Mouse (Mus musculus): ENCODE results near the gene Cabin1. TPM values are rescaled to one million over a fixed set of nuclear protein-coding genes. Genes with fewer than 3 reads are reported as not detected.

The Cabin1 gene
- polyA plus RNA-seq, 1 experiment from 2014 or later = 37.7 TPM

- ATAC-seq (ENCODE audit: low FRiP score, low TSS enrichment) = no peak
Measured at GRCm38 (mm10) chr10:75680574-75681001, 83.6 kb downstream of the Cabin1 start.

GRCm38 (mm10) chr10:75679204-75679603 lies 84.9 kb downstream of the Cabin1 start:
- H3K27ac ChIP-seq (ENCODE audit: low read depth, low read length) = no peak overlapping the region
- peaks cover 30% of the 10 kb centered on the region for H3K36me3 ChIP-seq (ENCODE audit: control insufficient read depth, insufficient read depth, low read length)
- H3K9me3 ChIP-seq (ENCODE audit: control insufficient read depth, low read length) = no peaks in the 10 kb centered on the region
- no peaks in the 10 kb centered on the region for H3K4me1 ChIP-seq (ENCODE audit: control insufficient read depth, insufficient read depth, low read length)
- 89% methylated on average over 6 of the region's 6 CpGs for WGBS
- H3K27me3 ChIP-seq (ENCODE audit: control insufficient read depth, insufficient read depth, low read length) = no peaks in the 10 kb centered on the region
- H3K9ac ChIP-seq (ENCODE audit: low read depth, low read length) = no peak overlapping the region
- ATAC-seq (ENCODE audit: low FRiP score, low TSS enrichment) = no peak
- no peak overlapping the region for H3K4me2 ChIP-seq (replicated peaks; ENCODE audit: low read depth, low read length)
- no peak overlapping the region for H3K4me3 ChIP-seq (ENCODE audit: low read length)

More at GRCm38 (mm10) chr10:75680574-75681001, 83.6 kb downstream of the Cabin1 start:
- 92% methylated on average over 10 of the region's 10 CpGs for WGBS
- Histone ChIP-seq H3K4me3 (ENCODE audit: low read length) (no peak overlapping the region), H3K27ac (ENCODE audit: low read depth, low read length) (no peak overlapping the region), H3K9ac (ENCODE audit: low read depth, low read length) (no peak overlapping the region), H3K4me1 (ENCODE audit: control insufficient read depth, insufficient read depth, low read length) (no peaks in the 10 kb centered on the region), H3K36me3 (ENCODE audit: control insufficient read depth, insufficient read depth, low read length) (peaks cover 28% of the 10 kb centered on the region), H3K4me2 (replicated peaks; ENCODE audit: low read depth, low read length) (no peak overlapping the region), H3K27me3 (ENCODE audit: control insufficient read depth, insufficient read depth, low read length) (no peaks in the 10 kb centered on the region), H3K9me3 (ENCODE audit: control insufficient read depth, low read length) (no peaks in the 10 kb centered on the region)

- no peak for ATAC-seq (ENCODE audit: low FRiP score, low TSS enrichment)
- no peaks in the 10 kb centered on the region for H3K4me1 ChIP-seq (ENCODE audit: control insufficient read depth, insufficient read depth, low read length)
- H3K36me3 ChIP-seq (ENCODE audit: control insufficient read depth, insufficient read depth, low read length) = peaks cover 21% of the 10 kb centered on the region
- no peaks in the 10 kb centered on the region for H3K9me3 ChIP-seq (ENCODE audit: control insufficient read depth, low read length)
- no peak overlapping the region for H3K4me3 ChIP-seq (ENCODE audit: low read length)
- no peaks in the 10 kb centered on the region for H3K27me3 ChIP-seq (ENCODE audit: control insufficient read depth, insufficient read depth, low read length)
- H3K9ac ChIP-seq (ENCODE audit: low read depth, low read length) = no peak overlapping the region
- H3K27ac ChIP-seq (ENCODE audit: low read depth, low read length) = no peak overlapping the region
- no peak overlapping the region for H3K4me2 ChIP-seq (replicated peaks; ENCODE audit: low read depth, low read length)
- WGBS = 76% methylated on average over 5 of the region's 5 CpGs
Measured at GRCm38 (mm10) chr10:75677989-75678388, 86.2 kb downstream of the Cabin1 start.

GRCm38 (mm10) chr10:75677571-75677970 lies 86.6 kb downstream of the Cabin1 start:
- H3K4me2 ChIP-seq (replicated peaks; ENCODE audit: low read depth, low read length) = no peak overlapping the region
- WGBS = 84% methylated on average over 2 of the region's 2 CpGs
- H3K4me3 ChIP-seq (ENCODE audit: low read length) = no peak overlapping the region
- H3K4me1 ChIP-seq (ENCODE audit: control insufficient read depth, insufficient read depth, low read length) = no peaks in the 10 kb centered on the region
- H3K27ac ChIP-seq (ENCODE audit: low read depth, low read length) = no peak overlapping the region; the same call in 1 of the 2 replicates
- no peaks in the 10 kb centered on the region for H3K9me3 ChIP-seq (ENCODE audit: control insufficient read depth, low read length)
- H3K36me3 ChIP-seq (ENCODE audit: control insufficient read depth, insufficient read depth, low read length) = peaks cover 17% of the 10 kb centered on the region
- no peaks in the 10 kb centered on the region for H3K27me3 ChIP-seq (ENCODE audit: control insufficient read depth, insufficient read depth, low read length)
- no peak overlapping the region for H3K9ac ChIP-seq (ENCODE audit: low read depth, low read length)
- no peak for ATAC-seq (ENCODE audit: low FRiP score, low TSS enrichment)

GRCm38 (mm10) chr10:75676819-75677565 lies 87.1 kb downstream of the Cabin1 start:
- no peak overlapping the region for H3K9ac ChIP-seq (ENCODE audit: low read depth, low read length)
- H3K4me3 ChIP-seq (ENCODE audit: low read length) = no peak overlapping the region
- H3K4me2 ChIP-seq (replicated peaks; ENCODE audit: low read depth, low read length) = no peak overlapping the region
- no peaks in the 10 kb centered on the region for H3K4me1 ChIP-seq (ENCODE audit: control insufficient read depth, insufficient read depth, low read length)
- H3K36me3 ChIP-seq (ENCODE audit: control insufficient read depth, insufficient read depth, low read length) = peaks cover 17% of the 10 kb centered on the region
- H3K9me3 ChIP-seq (ENCODE audit: control insufficient read depth, low read length) = no peaks in the 10 kb centered on the region
- 83% methylated on average over 7 of the region's 7 CpGs for WGBS
- ATAC-seq (ENCODE audit: low FRiP score, low TSS enrichment) = no peak
- H3K27me3 ChIP-seq (ENCODE audit: control insufficient read depth, insufficient read depth, low read length) = no peaks in the 10 kb centered on the region
- H3K27ac ChIP-seq (ENCODE audit: low read depth, low read length) = peak overlapping the region; percentile 42; the same call in 1 of the 2 replicates

- Histone ChIP-seq H3K36me3 (ENCODE audit: control insufficient read depth, insufficient read depth, low read length) (peaks cover 17% of the 10 kb centered on the region), H3K27ac (ENCODE audit: low read depth, low read length) (no peak overlapping the region), H3K4me2 (replicated peaks; ENCODE audit: low read depth, low read length) (no peak overlapping the region), H3K9ac (ENCODE audit: low read depth, low read length) (no peak overlapping the region), H3K4me3 (ENCODE audit: low read length) (no peak overlapping the region), H3K27me3 (ENCODE audit: control insufficient read depth, insufficient read depth, low read length) (no peaks in the 10 kb centered on the region), H3K9me3 (ENCODE audit: control insufficient read depth, low read length) (no peaks in the 10 kb centered on the region), H3K4me1 (ENCODE audit: control insufficient read depth, insufficient read depth, low read length) (no peaks in the 10 kb centered on the region)
- WGBS = 85% methylated on average over 2 of the region's 2 CpGs
- no peak for ATAC-seq (ENCODE audit: low FRiP score, low TSS enrichment)
Measured at GRCm38 (mm10) chr10:75676286-75676685, 87.9 kb downstream of the Cabin1 start.

DNA sequence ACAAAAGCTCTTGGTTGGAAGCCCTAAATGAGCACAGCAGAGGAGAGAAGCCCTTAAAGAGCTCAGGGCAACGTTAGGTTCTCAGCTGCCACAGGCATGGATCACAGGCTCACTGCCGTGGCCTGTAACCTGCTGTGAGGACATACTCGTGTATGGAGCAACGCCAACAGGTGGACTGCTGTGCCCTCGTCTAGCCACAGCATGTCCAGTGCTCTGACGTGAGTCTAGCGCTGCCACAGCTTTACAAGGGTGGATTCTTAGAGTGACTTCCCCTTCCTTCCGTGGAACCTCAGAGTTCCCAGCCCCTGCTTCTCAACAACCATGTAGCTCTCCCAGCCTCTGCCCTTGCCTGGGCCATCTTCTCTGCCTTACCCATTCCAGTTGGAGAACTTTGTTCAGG lies 88.5 kb downstream of the Cabin1 start:
- 89% methylated on average over 8 of the region's 8 CpGs for WGBS

DNA sequence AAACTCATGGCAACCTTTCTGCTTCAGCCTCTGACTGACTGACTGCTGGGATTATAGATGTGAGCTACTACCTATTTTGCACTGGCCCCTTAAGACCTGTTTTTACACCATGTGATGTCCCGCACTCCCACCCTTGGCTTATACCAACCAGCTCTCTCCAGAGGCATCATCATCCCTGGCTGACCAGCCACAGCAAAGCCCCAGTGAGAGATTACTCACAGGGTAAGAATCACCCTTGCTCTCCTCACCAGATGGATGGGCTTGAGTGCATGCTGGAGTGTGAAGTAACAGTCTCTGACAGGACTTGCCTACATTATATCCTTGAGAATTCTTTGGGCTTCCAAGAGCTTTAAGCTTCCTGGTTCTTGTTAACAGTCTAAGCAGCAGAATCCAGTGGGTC lies 94.2 kb downstream of the Cabin1 start:
- 92% methylated on average over 1 of the region's 1 CpGs for WGBS
- Histone ChIP-seq H3K4me2 (replicated peaks; ENCODE audit: low read depth, low read length) (no peak overlapping the region), H3K36me3 (ENCODE audit: control insufficient read depth, insufficient read depth, low read length) (no peaks in the 10 kb centered on the region), H3K4me3 (ENCODE audit: low read length) (no peak overlapping the region), H3K9ac (ENCODE audit: low read depth, low read length) (no peak overlapping the region), H3K27ac (ENCODE audit: low read depth, low read length) (no peak overlapping the region), H3K4me1 (ENCODE audit: control insufficient read depth, insufficient read depth, low read length) (peaks cover 6% of the 10 kb centered on the region; the same call in 1 of the 2 replicates), H3K9me3 (ENCODE audit: control insufficient read depth, low read length) (no peaks in the 10 kb centered on the region), H3K27me3 (ENCODE audit: control insufficient read depth, insufficient read depth, low read length) (no peaks in the 10 kb centered on the region)
- ATAC-seq (ENCODE audit: low FRiP score, low TSS enrichment) = no peak

More for the DNA sequence above, 88.5 kb downstream of the Cabin1 start:
- no peaks in the 10 kb centered on the region for H3K9me3 ChIP-seq (ENCODE audit: control insufficient read depth, low read length)
- H3K36me3 ChIP-seq (ENCODE audit: control insufficient read depth, insufficient read depth, low read length) = peaks cover 17% of the 10 kb centered on the region
- H3K4me1 ChIP-seq (ENCODE audit: control insufficient read depth, insufficient read depth, low read length) = no peaks in the 10 kb centered on the region
- no peak for ATAC-seq (ENCODE audit: low FRiP score, low TSS enrichment)
- H3K27ac ChIP-seq (ENCODE audit: low read depth, low read length) = no peak overlapping the region
- H3K9ac ChIP-seq (ENCODE audit: low read depth, low read length) = no peak overlapping the region
- H3K4me2 ChIP-seq (replicated peaks; ENCODE audit: low read depth, low read length) = no peak overlapping the region
- H3K4me3 ChIP-seq (ENCODE audit: low read length) = no peak overlapping the region
- no peaks in the 10 kb centered on the region for H3K27me3 ChIP-seq (ENCODE audit: control insufficient read depth, insufficient read depth, low read length)

DNA sequence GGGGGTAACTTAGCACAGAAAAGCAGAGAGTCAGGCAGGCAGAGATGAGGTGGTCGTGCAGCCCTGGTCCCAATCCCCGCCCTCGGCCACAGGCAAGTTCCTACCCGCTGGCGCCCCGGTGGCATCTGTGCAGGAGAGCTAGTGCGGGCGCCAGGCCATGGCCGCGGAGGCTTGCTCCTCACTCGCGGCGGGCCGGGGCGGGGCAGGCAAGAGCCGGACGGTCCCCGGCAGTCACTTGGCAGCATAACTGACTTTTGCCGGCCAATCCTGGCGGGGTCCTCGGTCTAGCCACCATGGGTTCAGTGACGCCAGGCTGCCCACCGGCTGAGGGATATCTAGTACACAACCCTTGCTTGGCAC lies 96.2 kb downstream of the Cabin1 start:
- peak; percentile 83 for ATAC-seq (ENCODE audit: low FRiP score, low TSS enrichment)
- 1% methylated on average over 21 of the region's 23 CpGs for WGBS
- peak overlapping the region; percentile 100 for H3K4me2 ChIP-seq (replicated peaks; ENCODE audit: low read depth, low read length)
- peak overlapping the region; percentile 78 for H3K4me3 ChIP-seq (ENCODE audit: low read length)
- peaks cover 6% of the 10 kb centered on the region; the same call in 1 of the 2 replicates for H3K4me1 ChIP-seq (ENCODE audit: control insufficient read depth, insufficient read depth, low read length)
- H3K9ac ChIP-seq (ENCODE audit: low read depth, low read length) = peak overlapping the region; percentile 75
- H3K9me3 ChIP-seq (ENCODE audit: control insufficient read depth, low read length) = no peaks in the 10 kb centered on the region
- 0 out of 2 replicates have a peak, but pooled peaks cover 4% of the 10 kb centered on the region for H3K36me3 ChIP-seq (ENCODE audit: control insufficient read depth, insufficient read depth, low read length)
- peak overlapping the region; percentile 42; the same call in 1 of the 2 replicates for H3K27ac ChIP-seq (ENCODE audit: low read depth, low read length)
- H3K27me3 ChIP-seq (ENCODE audit: control insufficient read depth, insufficient read depth, low read length) = no peaks in the 10 kb centered on the region

All from kidney, embryonic 14.5 days (tissue).